Mouse (Mus musculus) intestine, embryonic 14.5 days (tissue): Measurements from ENCODE around the gene Sept4. TPM values are rescaled to one million over a fixed set of nuclear protein-coding genes. Genes with fewer than 3 reads are reported as not detected.

ENCODE experiments used
- ATAC-seq: fragments of 200-750 bp; cut with Nextera tagmentation; replicated peaks from 2 replicates; pipeline ENCODE4 v1.8.0; 2017; ENCODE audit warnings: low read depth, moderate number of reproducible peaks, moderate TSS enrichment, moderate library complexity; ENCODE audit not compliant: low FRiP score, low TSS enrichment
- DNase-seq: peaks from one replicate; pipeline ENCODE4 v3.0.0-alpha.2; 2018; ENCODE audit warnings: low spot score
- H3K27ac ChIP-seq: fragments of 300-500 bp; sonication (generic); 2 replicates; pipeline ENCODE4 v1.5.1; 2014; ENCODE audit warnings: low read depth, mild to moderate bottlenecking, control low read depth
- H3K27me3 ChIP-seq: fragments of 300-500 bp; sonication (generic); replicated peaks from 2 replicates; pipeline ENCODE4 v1.6.1; 2014; ENCODE audit warnings: low read length, control low read depth; ENCODE audit not compliant: control insufficient read depth, insufficient read depth
- H3K36me3 ChIP-seq: fragments of 300-500 bp; sonication (generic); 2 replicates; pipeline ENCODE4 v1.6.1; 2014; ENCODE audit warnings: low read length, control low read depth; ENCODE audit not compliant: control insufficient read depth, insufficient read depth
- H3K4me1 ChIP-seq: fragments of 300-500 bp; sonication (generic); replicated peaks from 2 replicates; pipeline ENCODE4 v1.6.1; 2014; ENCODE audit warnings: low read length, control low read depth, mixed read lengths; ENCODE audit not compliant: control insufficient read depth, insufficient read depth
- H3K4me2 ChIP-seq: fragments of 300-500 bp; sonication (generic); 2 replicates; pipeline ENCODE4 v1.6.1; 2014; ENCODE audit warnings: low read length
- H3K4me3 ChIP-seq: fragments of 300-500 bp; sonication (generic); 2 replicates; pipeline ENCODE4 v1.5.1; 2014; ENCODE audit warnings: low read depth, low read length, control low read depth, mixed read lengths
- H3K9ac ChIP-seq: fragments of 300-500 bp; sonication (generic); 2 replicates; pipeline ENCODE4 v1.6.1; 2014; ENCODE audit warnings: mild to moderate bottlenecking, low read length
- H3K9me3 ChIP-seq: fragments of 300-500 bp; sonication (generic); 2 replicates; pipeline ENCODE4 v1.6.1; 2016; ENCODE audit warnings: low read length, control low read depth; ENCODE audit not compliant: control insufficient read depth
- WGBS: fragments of 180-500 bp; shearing (Covaris S2); extraction: QIAGEN DNeasy Blood & Tissue Kit; methylation state at CpG from one replicate; pipeline ENCODE4 v1.1.7; 2014; 5-methylcytosine and 5-hydroxymethylcytosine counted together
- polyA plus RNA-seq: library from polyadenylated mRNA; unstranded; fragments of >200 nt; fragmentation: Nextera tagmentation; extraction: Ambion mirVana; gene quantifications from 2 replicates; pipeline ENCODE4 v1.2.1, GENCODE M21; 2014

The Sept4 gene
- polyA plus RNA-seq, 1 experiment from 2014 or later: 19.5 TPM

GRCm38 (mm10) chr11:87574520-87575180, 5.9 kb downstream of the Sept4 start:
- Histone ChIP-seq H3K27me3 (no peaks in the 10 kb centered on the region), H3K9me3 (no peaks in the 10 kb centered on the region), H3K27ac (no peak overlapping the region), H3K4me1 (peaks cover 6% of the 10 kb centered on the region), H3K9ac (no peak overlapping the region), H3K4me2 (no peak overlapping the region), H3K36me3 (no peaks in the 10 kb centered on the region), H3K4me3 (no peak overlapping the region)
- ATAC-seq (no peak), DNase-seq (no peak)
- 58% methylated on average over 21 of the region's 21 CpGs for WGBS

DNA sequence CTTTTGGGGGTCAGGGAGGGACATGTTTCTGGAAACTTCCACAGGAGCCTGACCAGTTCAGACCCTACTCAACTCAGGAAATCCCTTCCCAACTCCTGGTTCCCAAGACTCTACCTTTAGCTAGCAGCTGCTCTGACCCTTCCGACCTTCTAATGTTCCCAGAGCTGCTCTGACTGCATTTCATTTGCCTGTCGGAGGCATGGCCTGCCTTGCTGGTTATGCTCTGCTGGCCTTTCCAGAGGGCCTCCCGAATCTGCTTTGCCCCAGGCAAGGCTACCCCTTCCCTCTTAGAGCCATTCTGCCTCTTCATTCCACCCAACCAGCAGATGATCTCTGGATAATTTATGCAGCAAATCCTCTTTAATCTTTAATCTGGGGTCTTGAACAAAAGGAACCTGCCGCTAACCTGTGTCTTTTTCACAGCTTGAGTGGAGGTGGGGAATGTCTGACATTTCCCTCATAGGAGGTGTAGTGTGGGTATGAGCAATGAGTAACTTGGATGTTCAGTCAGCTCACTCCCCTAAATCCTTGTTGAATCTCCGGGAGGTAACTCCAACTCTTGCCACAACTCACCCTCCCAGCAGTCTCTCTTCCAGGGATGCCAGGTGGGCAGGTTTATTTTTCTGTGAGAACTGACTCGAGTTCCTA, 9.0 kb downstream of the Sept4 start:
- Histone ChIP-seq H3K27ac (no peak overlapping the region), H3K9me3 (no peaks in the 10 kb centered on the region), H3K4me3 (peak overlapping the region; percentile 50), H3K9ac (0 out of 2 replicates have a peak overlapping the region, but pooled peaks have one; percentile 44), H3K4me1 (peaks cover 6% of the 10 kb centered on the region), H3K27me3 (no peaks in the 10 kb centered on the region), H3K36me3 (no peaks in the 10 kb centered on the region), H3K4me2 (peak overlapping the region; percentile 95)
- DNase-seq (no peak), ATAC-seq (no peak)
- 25% methylated on average over 6 of the region's 6 CpGs for WGBS

DNA sequence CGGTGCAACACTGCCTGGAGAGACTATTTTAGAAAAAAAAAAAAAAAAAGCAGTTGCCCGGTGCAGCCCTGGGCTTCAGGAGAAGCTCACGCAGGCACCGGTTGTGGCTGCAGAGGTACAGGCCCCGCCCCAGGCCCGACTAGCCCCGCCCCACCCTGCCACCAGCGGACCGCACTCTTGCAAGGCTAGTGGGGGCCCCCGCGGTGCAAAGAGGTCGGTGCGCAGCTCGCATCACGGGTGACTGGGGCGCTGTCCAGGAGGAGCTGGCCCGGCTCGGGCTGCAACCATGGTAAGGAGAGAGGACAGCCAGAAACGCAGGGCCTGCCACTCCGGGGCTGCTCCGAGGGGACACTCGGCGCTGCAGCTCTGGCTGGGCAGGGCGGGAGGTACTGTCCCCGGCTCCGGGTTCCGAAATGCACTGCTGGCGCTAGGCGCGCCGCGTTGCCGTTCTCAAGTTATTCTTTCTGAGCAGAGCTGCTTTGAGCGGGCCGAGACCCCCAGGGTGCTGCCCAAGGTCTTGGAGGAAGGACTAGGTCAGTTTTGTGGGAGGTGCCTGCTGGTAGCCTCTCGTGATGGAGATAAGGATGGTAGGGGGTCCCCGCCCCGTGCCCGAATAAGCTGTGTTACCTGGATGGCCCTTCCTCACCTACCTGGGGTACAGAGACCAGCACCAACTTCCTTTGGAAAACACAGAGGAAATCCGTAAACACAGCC, 9.7 kb downstream of the Sept4 start:
- ATAC-seq (peak; percentile 78), DNase-seq (peak; percentile 82)
- peaks cover 6% of the 10 kb centered on the region for H3K4me1 ChIP-seq
- no peaks in the 10 kb centered on the region for H3K27me3 ChIP-seq
- WGBS: under 1% methylated on average over 40 of the region's 40 CpGs
- H3K9me3 ChIP-seq: no peaks in the 10 kb centered on the region
- H3K4me2 ChIP-seq: peak overlapping the region; percentile 95
- no peak overlapping the region for H3K27ac ChIP-seq
- H3K4me3 ChIP-seq: peak overlapping the region; percentile 50
- H3K36me3 ChIP-seq: no peaks in the 10 kb centered on the region
- H3K9ac ChIP-seq: peak overlapping the region; percentile 44

DNA sequence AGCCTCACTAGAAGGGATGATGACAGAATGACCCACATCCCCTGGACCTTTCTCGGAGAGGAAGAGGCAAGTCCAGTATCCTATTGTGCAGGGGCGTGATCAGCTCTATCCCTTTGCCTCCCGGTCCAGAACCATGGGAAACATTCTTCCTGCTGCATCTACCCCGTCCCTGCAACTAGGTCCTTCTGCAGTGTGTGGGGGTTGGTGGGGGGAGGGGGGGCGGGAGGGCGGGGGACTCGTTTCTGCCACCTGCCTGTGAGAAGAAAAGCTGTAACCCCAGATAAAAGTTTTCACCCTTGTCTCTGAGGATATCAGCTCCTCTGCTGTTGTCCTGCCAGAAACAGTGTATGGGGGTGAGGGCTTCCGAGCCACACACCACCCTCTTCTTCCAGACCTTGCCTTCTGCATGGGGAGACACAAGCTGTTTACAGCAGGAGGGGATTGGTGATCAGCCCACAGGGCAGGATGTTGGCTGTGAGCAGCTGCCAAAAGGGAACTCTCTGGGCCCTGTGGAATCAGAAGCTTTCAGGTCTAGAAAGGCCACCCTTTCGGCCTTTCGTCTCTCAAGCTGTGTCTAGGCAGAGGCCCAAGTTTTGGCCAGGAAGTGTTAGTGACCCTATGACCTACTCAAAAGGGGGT, 10.4 kb downstream of the Sept4 start:
- Histone ChIP-seq H3K36me3 (no peaks in the 10 kb centered on the region), H3K27ac (no peak overlapping the region), H3K4me2 (peak overlapping the region; percentile 95), H3K4me1 (peaks cover 6% of the 10 kb centered on the region), H3K4me3 (peak overlapping the region; percentile 50), H3K9ac (peak overlapping the region; percentile 44; the same call in 1 of the 2 replicates), H3K27me3 (no peaks in the 10 kb centered on the region), H3K9me3 (no peaks in the 10 kb centered on the region)
- ATAC-seq (peak; percentile 30; the same call in 1 of the 2 replicates), DNase-seq (no peak)
- 23% methylated on average over 10 of the region's 10 CpGs for WGBS

DNA sequence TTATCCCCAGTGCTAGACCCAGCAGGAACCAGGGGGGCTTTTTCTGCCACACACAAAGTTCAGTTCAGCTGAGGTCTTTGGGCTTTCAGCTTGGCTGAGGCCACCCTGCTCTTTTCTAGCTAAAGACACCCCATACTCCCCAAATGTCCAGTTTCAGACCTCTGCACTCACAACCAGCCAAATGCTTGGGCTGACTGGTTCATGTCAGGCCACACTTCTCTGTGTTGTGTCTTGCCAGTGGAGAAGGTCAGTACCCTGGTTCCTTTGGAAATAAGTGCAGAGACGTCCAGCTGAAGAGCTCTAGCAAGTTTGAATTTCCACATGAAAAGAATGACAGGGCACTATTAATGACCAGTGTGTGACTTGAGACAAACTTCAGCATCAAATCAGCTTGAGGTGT, 11.0 kb downstream of the Sept4 start:
- DNase-seq: no peak
- no peak overlapping the region for H3K4me2 ChIP-seq
- H3K27me3 ChIP-seq: no peaks in the 10 kb centered on the region
- no peaks in the 10 kb centered on the region for H3K36me3 ChIP-seq
- no peak overlapping the region for H3K4me3 ChIP-seq
- H3K9ac ChIP-seq: no peak overlapping the region
- no peak for ATAC-seq
- H3K4me1 ChIP-seq: peaks cover 7% of the 10 kb centered on the region
- WGBS: 53% methylated on average over 1 of the region's 1 CpGs
- H3K27ac ChIP-seq: no peak overlapping the region
- no peaks in the 10 kb centered on the region for H3K9me3 ChIP-seq

DNA sequence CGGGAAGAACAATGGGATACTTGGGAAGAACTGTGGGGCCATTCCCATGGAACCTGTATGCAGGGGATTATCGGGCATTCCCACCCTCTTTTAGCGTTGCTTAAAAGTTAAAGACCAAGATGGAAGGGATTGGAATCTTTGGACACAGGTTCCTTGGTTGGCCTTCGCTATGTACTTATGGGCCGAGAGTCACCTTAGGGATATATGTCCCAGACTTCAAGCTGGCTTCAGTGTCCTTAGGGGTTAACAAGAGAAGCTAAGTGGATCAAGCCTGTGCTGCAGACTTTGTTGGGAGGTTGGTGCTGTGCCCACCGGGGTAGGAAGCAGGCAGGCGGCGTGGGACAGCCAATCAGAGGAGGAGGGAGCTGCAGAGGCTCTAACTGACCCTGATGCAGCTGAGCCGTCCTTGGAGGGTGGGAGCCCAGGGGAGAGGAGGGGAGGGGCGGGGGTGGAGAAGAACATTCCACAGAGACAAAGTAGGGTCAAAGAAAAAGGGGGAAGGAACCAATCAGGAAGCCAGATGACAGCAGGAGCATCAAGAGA, 11.9 kb downstream of the Sept4 start:
- no peaks in the 10 kb centered on the region for H3K27me3 ChIP-seq
- no peak for ATAC-seq
- no peaks in the 10 kb centered on the region for H3K9me3 ChIP-seq
- no peak overlapping the region for H3K9ac ChIP-seq
- no peaks in the 10 kb centered on the region for H3K36me3 ChIP-seq
- no peak overlapping the region for H3K4me2 ChIP-seq
- DNase-seq: no peak
- 54% methylated on average over 10 of the region's 10 CpGs for WGBS
- no peak overlapping the region for H3K27ac ChIP-seq
- no peak overlapping the region for H3K4me3 ChIP-seq
- peaks cover 10% of the 10 kb centered on the region for H3K4me1 ChIP-seq

DNA sequence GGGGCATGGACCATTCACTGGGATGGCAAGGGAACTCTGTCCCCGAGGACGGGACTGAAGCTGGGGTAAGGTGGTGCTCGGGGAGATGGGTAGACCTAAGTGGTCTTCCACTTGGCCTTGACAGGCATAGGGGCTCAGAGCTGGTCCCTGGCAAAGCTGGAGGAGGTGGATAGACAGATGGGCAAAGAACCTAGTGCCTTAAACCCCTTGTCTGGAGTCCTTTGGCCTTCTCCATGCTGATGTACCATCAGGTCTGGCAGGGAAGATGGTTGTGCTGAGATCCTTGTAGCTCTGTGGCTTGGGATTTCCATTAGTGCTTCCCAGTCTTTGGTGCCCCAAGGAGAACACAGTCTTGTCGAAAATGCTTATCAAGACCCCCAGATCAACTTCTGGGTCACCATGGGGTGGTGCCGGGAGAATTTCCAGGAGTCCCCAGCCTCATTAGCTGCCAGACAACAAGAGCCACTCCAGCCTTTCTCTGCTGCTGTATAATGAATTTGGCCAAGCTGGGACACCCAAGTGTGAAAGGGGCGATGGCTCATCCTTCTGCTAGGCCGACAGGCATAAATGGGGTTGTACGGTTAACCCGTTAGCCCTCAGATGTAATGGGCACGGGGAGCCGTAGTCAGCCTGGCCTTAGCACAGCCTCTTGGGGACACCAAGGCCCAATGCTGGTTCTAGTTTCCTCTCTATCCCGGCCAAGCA, 12.6 kb downstream of the Sept4 start:
- Histone ChIP-seq H3K9me3 (no peaks in the 10 kb centered on the region), H3K36me3 (no peaks in the 10 kb centered on the region), H3K27ac (no peak overlapping the region), H3K4me3 (no peak overlapping the region), H3K4me2 (no peak overlapping the region), H3K4me1 (peaks cover 10% of the 10 kb centered on the region), H3K9ac (no peak overlapping the region), H3K27me3 (no peaks in the 10 kb centered on the region)
- 85% methylated on average over 12 of the region's 12 CpGs for WGBS
- ATAC-seq (no peak), DNase-seq (no peak)
